Mouse (Mus musculus) thymus, postnatal 25 days (tissue): ENCODE measurements at regions not wholly inside any gene's neighbourhood (a gene's known extent, or its start where the extent isn't known, plus 50 kb on each side); places are given as distances from the start of the nearest gene placed in this dataset.

Source experiments
- DNase-seq: peaks from one replicate; pipeline ENCODE4 v3.0.0; 2022

DNA sequence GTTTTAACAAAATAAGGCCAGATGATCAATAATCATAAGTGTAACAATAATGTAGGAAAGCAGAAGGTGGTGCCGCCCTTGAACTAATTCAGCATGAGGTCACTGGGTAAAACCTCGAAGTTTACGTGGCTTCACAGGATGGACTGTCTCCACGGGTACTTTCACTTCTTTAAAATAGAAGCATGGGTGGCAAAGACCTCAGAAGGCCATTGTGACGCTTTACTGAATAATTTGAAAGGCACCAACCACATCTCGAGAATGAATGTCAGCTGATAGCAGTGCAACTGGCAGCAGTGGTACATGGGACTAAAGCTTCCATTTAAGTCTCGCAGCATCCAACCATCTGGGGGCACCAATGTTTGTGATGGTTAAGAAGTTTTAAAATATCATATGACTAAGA, 530.6 kb downstream of the Lmo4 start:
- DNase-seq, result no peak

DNA sequence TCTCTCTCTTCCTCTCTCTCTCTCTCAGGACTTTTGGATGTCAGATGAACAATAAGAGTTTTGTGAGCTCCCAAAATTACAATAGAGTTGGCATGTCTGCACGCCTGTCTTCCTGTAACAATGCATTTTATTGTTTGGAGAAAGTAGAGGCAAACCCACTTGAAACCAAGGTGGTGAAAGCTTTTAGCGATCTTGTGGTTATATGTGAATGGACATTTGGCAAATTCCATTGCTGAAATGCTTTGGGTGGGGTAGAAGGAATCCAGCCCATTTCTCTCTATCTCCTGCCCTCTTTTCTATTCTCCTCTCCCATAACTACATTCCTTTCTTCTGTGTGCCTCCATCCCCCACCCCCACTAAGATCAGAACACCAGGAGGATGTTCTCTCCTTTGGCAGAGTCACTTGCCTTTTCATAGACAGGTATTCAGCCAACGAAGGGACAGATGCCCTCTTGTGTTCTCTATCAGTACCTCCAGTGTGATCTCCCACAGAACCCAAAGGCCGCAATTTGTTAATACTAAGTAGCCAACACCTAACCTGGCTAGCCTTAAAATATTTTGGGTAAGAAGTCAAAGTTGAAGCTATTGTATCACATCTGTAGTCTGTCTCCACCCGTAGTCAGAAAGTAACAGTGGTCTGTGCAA, 542.9 kb downstream of the Lmo4 start:
- no peak for DNase-seq

DNA sequence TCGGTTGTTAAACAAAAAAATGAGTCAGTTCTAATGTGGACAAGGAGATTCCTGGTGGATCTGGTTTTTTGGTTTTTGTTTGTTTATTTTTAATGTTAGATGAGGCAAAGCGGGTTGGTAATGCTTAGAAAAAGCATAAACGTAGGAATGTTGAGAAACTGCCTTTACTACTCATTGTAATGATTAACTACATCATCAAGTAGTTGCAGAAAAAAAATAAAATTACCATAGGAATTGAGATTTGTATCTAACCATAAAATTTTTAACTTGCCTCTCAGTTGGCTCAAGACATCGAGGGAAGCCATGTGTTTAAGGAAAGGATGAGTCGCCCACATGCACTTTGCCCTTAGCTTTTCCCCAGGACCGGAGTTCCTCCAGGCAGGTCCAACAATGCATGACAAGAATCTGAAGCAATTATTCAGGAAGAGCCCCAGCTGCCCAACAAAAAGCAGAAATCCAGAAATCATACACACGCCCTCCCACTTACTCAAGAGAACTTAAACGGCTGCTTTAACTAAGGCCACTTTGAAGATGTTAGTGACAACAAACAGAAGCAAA, 545.5 kb downstream of the Lmo4 start:
- no peak for DNase-seq

DNA sequence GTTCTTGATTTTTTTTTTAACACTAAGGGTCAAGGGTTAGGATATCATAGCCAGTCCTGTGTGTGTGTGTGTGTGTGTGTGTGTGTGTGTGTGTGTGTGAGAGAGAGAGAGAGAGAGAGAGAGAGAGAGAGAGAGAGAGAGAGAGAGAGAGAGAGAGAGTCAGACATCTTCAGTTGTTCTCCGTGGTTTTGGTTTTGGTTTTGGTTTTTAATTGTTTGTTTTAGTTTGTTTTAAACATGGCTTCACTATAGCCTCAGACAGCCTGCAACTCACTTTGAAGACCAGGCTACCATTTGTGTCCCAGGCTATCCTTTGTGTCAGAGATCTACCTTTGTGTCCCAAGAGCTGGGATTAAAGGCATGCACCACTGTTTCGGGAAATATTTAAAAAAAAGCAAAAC, 557.8 kb downstream of the Lmo4 start:
- no peak for DNase-seq

DNA sequence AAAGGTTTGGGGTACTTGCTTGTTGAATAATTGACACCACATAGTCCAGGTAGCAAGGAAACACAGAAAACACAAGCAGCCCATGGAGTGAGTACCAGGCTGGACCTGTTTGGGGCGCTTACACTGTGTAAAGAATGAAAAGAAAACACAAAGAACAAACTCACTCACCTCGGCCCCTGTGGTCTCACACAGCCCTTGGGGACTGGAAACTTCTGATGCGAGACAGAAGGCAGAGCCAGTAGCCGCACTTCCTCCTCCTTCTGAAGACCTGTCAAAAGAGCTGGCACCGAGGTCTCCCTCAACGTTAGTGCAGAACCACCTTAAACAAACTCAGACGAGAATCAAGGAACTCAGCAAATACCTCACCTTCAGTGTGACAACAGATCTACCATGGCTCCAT, 558.2 kb downstream of the Lmo4 start:
- peak; percentile 65 for DNase-seq

DNA sequence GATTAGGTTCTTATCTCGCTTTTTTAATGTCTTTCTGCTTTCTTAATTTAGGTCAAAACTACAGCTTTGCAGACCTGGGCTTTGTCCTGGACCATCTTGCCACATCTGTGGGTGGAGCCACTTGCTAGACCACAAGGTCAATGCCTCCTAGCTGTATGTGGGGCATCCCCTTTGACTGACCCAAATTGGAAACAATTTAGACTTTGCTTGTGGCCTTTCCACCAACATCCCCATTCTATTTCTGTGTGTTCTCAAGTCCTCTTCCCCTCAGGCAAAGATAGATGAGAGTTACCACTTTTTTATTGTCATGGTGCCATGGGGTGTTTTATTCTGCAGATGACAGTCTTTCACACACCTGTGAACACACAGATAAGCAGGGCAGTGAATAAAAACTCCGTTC, 572.0 kb downstream of the Lmo4 start:
- DNase-seq, result no peak

DNA sequence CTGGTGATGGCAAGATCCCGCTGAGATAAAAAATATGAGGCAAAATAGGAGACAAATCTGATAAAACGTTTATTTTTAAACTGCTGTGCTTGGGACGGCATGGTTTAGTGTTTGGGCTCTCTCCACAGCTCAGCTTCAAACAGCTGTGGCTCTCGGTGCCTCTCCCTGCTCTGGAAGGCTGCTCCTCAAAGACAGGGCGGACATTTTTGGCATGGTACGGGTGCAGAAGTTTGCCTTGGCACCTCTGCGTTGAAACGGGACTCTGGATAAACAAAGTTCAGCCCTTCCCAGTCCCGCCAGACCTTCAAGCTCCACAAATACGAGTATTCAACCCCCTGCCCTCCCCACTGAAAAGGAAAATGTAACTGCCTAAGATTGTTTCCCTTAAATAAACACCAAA, 573.8 kb downstream of the Lmo4 start:
- DNase-seq, result no peak

DNA sequence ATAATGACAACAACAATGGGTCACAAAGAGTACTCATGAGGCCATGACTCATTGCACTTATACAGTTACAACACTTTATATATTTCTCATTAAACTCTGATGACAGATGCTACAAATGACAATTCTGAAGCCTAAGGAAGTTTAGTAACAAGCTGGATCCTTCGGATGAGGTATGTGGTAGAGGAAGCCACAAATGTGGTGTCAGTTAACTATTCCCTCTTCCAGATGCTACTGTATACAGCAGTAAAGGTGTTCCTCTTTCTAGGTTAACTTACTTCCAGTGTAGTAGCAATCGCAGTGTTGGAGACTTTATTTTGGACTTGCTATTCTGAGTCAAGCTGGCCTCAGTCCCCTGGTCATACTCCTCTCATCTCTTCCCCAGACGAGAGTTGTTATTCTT, 580.1 kb downstream of the Lmo4 start:
- DNase-seq, result no peak

DNA sequence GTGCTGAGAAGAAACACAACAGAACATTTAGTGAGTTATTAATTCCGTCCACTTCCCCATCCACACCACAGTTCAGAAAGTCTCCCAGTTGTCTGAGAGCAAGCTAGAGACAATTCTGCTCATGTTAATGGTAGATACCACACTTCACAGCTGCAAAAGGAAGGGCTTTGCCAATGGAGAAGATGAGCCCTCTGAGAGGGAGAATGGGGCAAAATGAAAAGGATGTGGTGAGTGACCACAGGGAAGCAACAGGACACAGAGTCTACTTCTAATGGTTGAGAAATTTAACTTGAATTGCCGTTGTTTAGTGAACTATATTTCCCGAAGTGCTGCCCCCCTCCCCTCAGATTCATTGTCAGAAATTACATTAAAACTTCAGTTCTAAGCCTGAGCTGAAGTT, 582.7 kb downstream of the Lmo4 start:
- no peak for DNase-seq

DNA sequence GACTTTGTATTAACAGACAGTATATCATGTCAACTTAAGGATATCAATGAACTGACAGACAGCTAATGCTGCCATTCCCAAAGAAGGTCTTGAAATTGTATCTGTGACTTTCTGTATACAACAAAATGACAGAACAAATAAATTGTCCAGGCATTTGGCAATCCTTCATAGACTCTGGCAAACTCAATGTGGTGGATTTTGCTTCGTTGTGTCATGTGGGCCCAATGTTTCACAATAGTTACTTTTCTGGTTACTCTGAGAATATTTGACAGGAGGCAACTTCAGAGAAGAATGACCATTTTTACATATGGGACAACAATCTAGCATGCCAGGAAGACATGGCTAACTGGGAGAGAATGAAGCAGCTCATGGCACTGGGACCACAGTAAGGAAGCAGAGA, 585.9 kb downstream of the Lmo4 start:
- no peak for DNase-seq

DNA sequence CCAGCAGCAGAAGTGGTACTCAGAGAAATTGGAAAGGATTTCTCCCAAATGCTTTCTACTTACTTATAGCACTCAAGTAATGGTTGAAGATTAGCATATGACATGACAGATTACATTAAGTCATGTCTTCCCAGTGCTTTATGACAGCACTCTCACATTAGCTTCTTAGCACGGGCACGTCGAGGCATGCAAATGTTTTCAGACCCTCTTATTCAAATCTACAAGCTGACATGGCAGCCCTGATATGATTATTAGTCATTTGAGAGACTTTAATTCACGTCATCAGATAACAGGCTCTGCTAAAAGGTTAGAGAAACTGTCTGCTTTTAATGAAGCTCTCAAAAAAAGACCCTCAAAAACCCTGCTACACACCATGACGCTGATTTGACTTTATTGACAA, 590.1 kb downstream of the Lmo4 start:
- DNase-seq, result no peak

DNA sequence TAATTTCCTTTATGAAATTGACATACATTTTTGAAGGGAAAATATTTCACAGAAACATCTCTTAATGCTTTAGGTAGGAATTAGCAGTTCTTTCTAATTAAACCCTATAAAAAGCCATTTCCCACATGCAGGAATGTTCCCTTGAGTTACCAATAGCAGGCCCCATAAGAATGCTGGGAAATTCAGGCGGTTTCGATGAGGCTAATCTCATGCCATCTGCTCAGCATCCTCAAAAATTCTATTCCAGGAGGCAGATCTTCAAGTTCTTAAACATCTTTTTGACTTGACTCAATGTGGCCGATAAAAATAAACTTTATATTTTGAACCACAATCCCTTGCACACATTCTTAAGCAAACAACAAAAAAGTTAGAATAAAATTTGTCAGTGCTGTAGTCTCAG, 591.0 kb downstream of the Lmo4 start:
- DNase-seq, result no peak

DNA sequence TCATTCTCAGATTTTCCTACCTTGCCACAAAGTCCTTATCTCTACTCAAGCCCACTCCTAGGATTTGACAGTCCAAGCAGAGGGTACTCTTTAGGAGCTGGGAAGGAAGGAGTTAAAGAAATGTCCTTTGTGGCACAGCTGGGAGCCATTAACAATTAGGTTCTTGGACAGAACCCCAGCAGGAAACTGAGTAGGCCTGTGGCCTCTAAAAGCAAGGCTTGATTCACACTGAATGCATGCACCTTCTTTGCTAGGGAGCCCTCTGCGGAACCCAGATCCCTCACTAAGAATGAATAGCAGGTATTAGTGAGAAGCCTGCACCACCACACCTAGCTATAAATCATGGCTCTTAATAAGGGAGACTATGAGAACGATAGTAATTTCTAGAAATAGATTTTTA, 595.3 kb downstream of the Lmo4 start:
- DNase-seq, result no peak

DNA sequence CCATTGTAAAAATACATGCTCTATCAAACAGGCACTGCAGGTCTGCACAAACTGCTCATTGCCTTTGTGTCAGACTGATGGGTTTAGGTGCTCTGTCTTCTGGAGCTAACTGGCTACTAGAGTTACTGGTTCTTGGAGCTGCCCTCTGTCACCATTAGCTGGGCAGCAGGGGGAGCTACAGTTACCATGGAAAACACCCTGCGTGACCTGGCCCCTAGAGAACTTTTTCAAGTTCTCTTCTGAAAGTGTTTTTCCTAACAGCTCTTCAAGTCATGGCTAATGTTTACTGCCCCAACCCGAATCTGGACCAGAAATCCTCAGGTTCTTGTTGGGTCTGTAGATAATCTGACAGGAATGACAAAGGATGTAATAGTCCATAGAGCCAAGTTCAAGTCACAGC, 605.9 kb downstream of the Lmo4 start:
- DNase-seq, result peak; percentile 79

DNA sequence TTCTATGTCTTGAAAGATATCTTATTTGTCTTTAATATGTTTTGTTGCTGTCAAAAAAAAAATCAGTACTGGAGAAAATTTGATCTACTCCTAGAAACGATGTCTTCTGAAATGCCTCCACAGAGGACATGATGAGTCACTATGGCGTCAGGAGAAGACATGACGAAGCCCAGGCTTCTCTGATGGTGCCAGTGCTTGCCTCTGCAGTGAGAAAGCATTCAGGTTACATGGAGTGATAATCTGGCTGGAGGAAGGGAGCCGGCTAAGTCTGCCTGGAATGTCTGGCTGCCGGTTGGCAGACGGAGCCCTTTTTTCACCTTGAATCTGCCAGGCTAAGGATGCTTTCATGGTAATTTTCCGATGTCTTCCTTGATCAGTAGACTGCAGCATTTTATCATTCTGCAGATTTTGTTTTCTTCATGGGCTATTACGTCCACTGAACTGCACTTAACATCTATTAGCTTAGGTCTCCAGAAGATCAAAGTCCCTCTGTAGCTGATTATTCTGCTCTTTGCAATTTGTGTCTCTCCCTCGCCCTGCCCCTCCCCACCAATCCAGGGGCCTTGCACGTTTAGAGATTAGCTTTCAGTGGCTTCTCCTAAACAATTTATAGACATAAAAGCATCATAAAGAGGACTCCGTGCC, 607.9 kb downstream of the Lmo4 start:
- DNase-seq, result no peak

DNA sequence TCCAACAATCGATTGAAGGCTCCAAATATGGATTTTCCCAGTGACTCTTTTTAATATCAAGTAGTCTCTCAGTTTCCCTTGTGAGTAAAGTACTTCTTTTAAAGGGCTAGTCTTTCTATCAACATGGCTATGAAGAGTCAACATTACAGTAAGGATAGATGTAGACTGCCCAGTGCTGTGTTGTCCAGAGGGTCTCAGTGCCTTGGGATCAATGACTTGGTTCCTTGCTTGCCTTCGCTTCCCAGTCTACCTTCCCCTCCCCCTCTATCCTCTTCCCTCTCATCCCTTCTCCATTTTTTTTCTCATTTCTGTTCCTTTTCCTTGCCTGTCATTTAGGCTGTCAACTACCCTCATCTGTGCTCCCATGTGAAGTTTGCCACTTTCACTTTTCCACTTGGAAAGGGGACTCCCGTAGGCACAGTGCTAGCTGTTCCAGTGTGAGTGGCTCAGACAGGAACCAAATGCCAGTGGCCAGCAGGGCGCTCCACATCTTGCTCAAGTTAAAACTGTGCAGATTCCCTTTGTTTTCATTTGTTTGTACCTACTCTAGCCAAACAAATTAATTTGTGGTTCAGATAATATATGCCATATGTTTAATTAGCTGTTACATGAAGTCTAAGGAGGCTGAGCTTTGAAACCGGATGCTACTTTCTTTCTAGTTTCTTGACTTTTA, 608.9 kb downstream of the Lmo4 start:
- DNase-seq, result no peak

DNA sequence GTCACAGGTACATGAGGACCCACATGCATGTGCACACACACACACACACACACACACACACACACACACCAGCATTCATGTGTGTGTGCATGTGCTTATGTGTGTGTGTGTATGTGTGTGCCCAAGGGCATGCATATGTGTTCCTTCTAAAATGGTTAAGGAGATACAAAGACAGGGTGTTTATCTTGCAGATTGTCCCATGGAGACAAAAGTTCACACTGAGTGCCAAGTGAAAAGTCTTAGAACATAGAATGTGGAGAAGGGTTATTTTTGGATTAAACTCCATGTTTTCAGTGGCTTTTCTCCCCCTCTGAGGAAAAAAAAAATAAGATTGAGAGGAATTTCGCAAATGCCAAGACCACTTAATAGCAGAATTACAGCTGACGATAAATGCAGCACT, 609.9 kb downstream of the Lmo4 start:
- DNase-seq, result no peak

DNA sequence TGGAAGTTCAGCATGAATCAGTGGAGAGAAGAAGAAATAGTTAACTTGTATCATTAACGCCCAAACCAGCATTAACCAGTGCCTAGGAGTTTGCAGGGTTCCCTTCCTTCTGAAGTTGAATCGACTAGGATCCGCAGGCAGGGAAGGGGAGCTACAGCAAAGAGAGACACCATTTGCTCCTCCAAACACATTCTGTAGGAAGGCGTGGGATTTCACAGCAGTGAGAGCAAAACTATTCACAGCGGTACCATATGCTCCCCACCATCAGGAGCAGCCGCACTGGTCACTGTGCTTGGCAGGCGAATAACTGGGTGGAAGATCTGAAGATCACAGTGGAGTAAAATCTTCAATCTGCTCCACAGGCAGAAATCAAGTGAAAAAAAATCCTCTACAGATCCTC, 610.3 kb downstream of the Lmo4 start:
- no peak for DNase-seq

DNA sequence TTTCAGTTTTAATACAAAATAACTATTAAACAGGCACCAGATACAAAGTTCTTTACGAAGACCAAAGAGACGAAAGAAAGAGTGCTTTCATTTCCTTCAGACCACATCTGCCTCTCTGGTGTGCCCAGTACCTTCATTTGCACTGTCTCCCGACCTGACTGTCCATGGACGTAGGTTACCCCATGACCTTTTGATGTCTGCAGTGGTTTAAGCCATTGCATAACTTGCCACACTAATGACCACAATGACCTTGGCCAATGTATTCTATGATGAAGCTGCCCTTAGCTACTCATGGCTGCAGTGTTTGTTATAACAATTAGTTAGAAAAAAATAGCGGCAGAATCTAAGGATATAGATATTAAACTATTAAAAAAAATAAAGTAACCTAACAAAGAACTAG, 618.4 kb downstream of the Lmo4 start:
- no peak for DNase-seq

DNA sequence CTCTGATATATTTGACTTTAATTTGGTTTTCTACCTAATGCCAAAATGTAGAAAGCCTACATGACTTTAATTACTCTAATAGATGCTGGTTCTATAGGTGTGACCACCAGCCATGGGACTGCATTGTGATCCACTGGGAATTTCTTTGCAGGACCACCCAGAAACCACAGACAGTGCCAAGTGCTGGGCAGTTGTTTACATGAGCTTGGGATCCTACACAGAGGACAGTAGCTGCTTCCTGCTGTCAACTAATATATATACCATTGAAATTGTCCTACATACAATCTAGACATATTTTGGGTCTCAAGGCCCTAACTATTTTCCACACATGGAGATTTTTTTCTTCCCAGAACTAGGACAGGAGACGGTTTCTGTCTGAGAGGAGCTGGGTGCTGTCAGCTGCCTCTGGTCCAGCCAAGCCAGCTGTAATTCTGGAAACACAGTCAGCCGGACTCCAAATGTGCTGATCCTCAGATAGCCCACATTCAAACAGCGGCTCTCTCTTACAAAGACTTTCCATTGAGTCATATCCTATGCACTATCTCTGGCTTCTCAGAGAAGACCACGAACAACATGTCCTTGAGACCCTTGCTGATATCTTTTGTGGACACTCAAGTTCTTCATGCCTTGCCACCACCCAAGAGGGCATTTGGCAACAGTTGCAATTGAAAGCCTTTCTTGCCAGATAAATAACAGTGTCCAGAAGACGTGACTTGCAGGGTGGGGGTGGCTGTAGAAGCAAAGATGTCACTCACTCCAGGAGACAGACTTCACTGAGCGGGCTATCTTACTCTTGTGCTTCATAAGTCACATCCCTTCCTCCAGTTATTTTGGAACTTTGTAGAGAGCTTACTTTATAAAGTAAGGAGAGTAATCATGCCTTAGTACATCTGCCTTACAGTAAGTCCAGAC, 620.1 kb downstream of the Lmo4 start:
- no peak for DNase-seq

DNA sequence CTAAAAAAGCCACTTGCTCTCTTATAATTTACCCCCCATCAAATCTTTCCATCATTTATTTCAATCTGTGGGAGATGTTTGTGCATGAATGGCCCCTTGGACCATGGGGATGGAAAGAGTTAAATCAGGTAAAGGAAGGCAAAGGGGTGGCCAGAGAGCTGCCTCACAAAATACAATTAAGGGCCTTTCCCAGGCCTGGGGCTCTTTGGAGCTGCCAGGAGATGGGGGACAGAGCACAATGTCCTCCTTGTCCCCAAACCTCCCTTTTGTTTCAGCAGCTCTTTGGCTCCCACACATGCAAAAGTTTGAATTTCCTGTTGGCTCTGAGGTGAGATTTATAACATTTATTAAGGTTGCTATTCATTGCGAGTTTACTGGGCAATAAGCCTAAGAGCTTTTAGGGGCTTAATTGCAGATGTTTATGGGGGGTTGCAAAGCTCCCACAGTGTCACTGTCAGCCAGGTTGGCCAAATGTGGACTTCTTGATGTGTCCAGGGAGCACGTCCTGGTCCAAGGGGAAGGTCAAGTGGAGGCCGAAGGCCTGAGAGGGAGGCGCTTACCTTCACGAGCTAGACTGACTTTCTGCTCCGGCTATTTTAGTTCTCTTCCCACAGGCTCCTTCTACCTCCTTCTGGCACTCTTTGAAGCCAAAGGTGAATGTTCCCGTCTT, 628.5 kb downstream of the Lmo4 start:
- no peak for DNase-seq

DNA sequence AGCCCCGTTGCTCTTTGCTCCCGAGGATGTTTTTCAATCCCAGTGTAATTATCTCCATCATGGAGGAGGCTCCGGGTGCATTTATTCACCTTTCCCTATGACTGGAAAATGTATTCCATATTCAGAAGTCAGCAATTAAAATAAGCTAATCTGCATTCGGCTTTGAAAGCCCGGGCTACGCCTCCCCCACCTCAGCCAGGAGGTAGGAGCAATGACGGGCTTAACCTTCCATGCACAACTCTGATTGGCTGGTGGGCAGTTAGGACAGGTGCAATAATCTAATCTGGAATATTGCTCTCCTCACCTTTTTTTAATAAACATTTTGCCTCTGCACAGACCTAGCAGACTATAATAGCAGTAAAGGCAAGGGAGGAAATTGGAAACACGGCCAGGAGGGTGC, 629.3 kb downstream of the Lmo4 start:
- no peak for DNase-seq
